ENCODE assay signal across 8 mouse cellular contexts in genomic region chr7:43579440-43580171, GRCm38 (mm10). TPM values are rescaled to one million over a fixed set of nuclear protein-coding genes. Genes with fewer than 3 reads are reported as not detected.
DNase-seq lines count a peak whose midpoint lies in the region; ATAC-seq lines count a peak whose summit lies in the region.

TSS of gene Zfp719 (plus strand) at chr7:43579610.

- peak within 1 kb of the TSS; percentile 82 for H3K4me2 ChIP-seq in intestine, embryonic 14.5 days (ENCODE audit: low read length)

- H3K27me3 ChIP-seq in intestine, embryonic 14.5 days (replicated peaks; ENCODE audit: control insufficient read depth, insufficient read depth, low read length) = no peaks in the 10 kb centered on the region

- peak within 1 kb of the TSS; percentile 87 for H3K27ac ChIP-seq in intestine, embryonic 14.5 days (ENCODE audit: low read depth)

- intact Hi-C loops in left cerebral cortex, postnatal 14 days (cut with DNase I) = loop anchor here (2.0 to 10.0 kb wide), 2 partner anchors 17 to 265 kb away; partner anchors contain the start of genes Zfp658 and Zfp715

- H3K36me3 ChIP-seq in intestine, embryonic 14.5 days (ENCODE audit: control insufficient read depth, insufficient read depth, low read length) = peaks cover 20% of the 10 kb centered on the region

- peaks cover 5% of the 10 kb centered on the region; the same call in 1 of the 2 replicates for H3K4me1 ChIP-seq in intestine, embryonic 14.5 days (replicated peaks; ENCODE audit: control insufficient read depth, insufficient read depth, low read length)

- WGBS in intestine, embryonic 14.5 days = under 1% methylated on average over 37 of the region's 37 CpGs

- H3K4me3 ChIP-seq in intestine, embryonic 14.5 days (ENCODE audit: low read depth, low read length) = peak within 1 kb of the TSS; percentile 69

- DNase-seq in adrenal gland, adult 18-20 months (ENCODE audit: low spot score in 2 of 2) = peak; percentile 80 to 82
- DNase-seq in embryo, embryonic 11 days = peak; percentile 94
- DNase-seq in gastrocnemius, postnatal 25 days = peak; percentile 91
- DNase-seq in intestine, embryonic 14.5 days (ENCODE audit: low spot score) = peak; percentile 90
- DNase-seq in left cerebral cortex, postnatal 14 days (ENCODE audit: low spot score in 2 of 2) = peak; percentile 95 to 98
- peak; percentile 96 for DNase-seq in mesoderm, embryonic 11.5 days (ENCODE audit: low read depth, low spot score)
- DNase-seq in right cerebral cortex, postnatal 36 days (ENCODE audit: low spot score in 2 of 2) = peak; percentile 93 to 96
- peak; percentile 91 for DNase-seq in yolk sac, embryonic 10.5 days (ENCODE audit: low spot score)

- no peaks in the 10 kb centered on the region for H3K9me3 ChIP-seq in intestine, embryonic 14.5 days (ENCODE audit: control insufficient read depth, low read length)

- peak; percentile 98 for ATAC-seq in intestine, embryonic 14.5 days (replicated peaks; ENCODE audit: low FRiP score, low TSS enrichment, low read depth)

- peak within 1 kb of the TSS; percentile 74 for H3K9ac ChIP-seq in intestine, embryonic 14.5 days (ENCODE audit: low read length)

RNA-seq across cellular contexts. Expression of gene Zfp719, which starts in this region (rescaled TPM):
- total RNA-seq in adrenal gland, adult 18-20 months (2021) = 10 to 100 TPM; 15.3 to 17.6 TPM
- 1 to 10 TPM; 3.5 to 3.6 TPM for total RNA-seq in gastrocnemius, postnatal 25 days (2021)
- polyA plus RNA-seq in intestine, embryonic 14.5 days (2014; fragmentation: Nextera tagmentation; extraction: Ambion mirVana) = 12.4 TPM in 2 replicates
- total RNA-seq in left cerebral cortex, postnatal 14 days (2021) = 10 to 100 TPM; 17.6 to 21.3 TPM

Comparison
In these comparisons a context has a peak if more than half of its experiments do, and no peak if none do; other contexts are left out.
1. Peak in every context shown above with its lines: DNase-seq, ATAC-seq, H3K4me3 ChIP-seq and H3K27ac ChIP-seq.